10 mouse cellular contexts compared by ENCODE assay signal in the genomic region with DNA sequence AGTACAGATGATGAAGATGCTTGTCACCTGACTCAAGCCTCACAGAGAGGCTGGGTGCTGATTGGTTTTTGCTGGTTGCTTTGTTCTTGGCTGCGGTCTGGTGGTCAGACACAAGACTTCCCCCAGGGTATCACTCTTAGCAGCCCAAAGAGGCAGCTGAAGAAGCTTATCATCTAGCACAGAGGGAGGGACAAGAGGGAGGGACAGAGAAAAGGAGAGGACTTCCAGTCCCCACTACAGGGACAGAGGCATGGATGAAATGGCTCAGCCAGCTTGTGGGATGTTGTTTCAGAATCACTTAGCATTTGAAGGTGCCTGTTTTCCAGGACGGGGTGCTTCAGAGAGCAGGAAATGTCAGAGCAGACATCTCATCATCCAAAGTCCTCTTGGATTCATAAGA. TPM values are rescaled to one million over a fixed set of nuclear protein-coding genes. Genes with fewer than 3 reads are reported as not detected.
DNase-seq lines count a peak whose midpoint lies in the region; ATAC-seq and TF ChIP-seq lines count a peak whose summit lies in the region.
"Had no signal": no experiment of that assay in that cellular context is flagged by ENCODE, and none has a peak within 500 bp of the region (broad histone marks: within the 10 kb centered on the region; RNA-seq: fewer than 3 reads in every experiment).

No protein-coding gene starts in this region.

- WGBS in hindbrain, embryonic 14.5 days: 23% methylated on average over 2 of the region's 2 CpGs
- WGBS in hindbrain, embryonic 16.5 days: 42% methylated on average over 2 of the region's 2 CpGs
- WGBS in thymus, adult 2 months: 15% methylated on average over 2 of the region's 2 CpGs
- 27% methylated on average over 2 of the region's 2 CpGs for WGBS in heart, embryonic 16.5 days

- no peak for TF ChIP-seq CTCF in thymus, adult 2 months (IDR thresholded peaks at IDR 0.05; ENCODE audit: borderline replicate concordance, control insufficient read depth, extremely low read depth, insufficient read depth, low read length, poor library complexity)

- H3K9ac ChIP-seq in hindbrain, embryonic 14.5 days: no peak overlapping the region; the same call in 1 of the 2 replicates
- no peak overlapping the region for H3K9ac ChIP-seq in hindbrain, embryonic 16.5 days (ENCODE audit: low read depth, low read length)
- no peak overlapping the region; the same call in 1 of the 2 replicates for H3K9ac ChIP-seq in heart, embryonic 16.5 days (ENCODE audit: low read length)

- H3K36me3 ChIP-seq in hindbrain, embryonic 14.5 days (replicated peaks; ENCODE audit: control insufficient read depth, insufficient read depth): no peaks in the 10 kb centered on the region
- H3K36me3 ChIP-seq in hindbrain, embryonic 16.5 days (ENCODE audit: control insufficient read depth, insufficient read depth, low read length): no peaks in the 10 kb centered on the region
- H3K36me3 ChIP-seq in thymus, adult 2 months (ENCODE audit: control insufficient read depth, insufficient read depth, low read length): no peaks in the 10 kb centered on the region
- no peaks in the 10 kb centered on the region for H3K36me3 ChIP-seq in heart, embryonic 16.5 days (ENCODE audit: control insufficient read depth, insufficient read depth)

- no peak overlapping the region for H3K27ac ChIP-seq in hindbrain, embryonic 14.5 days
- H3K27ac ChIP-seq in hindbrain, embryonic 16.5 days (ENCODE audit: low read depth, low read length): no peak overlapping the region
- no peak overlapping the region for H3K27ac ChIP-seq in thymus, adult 2 months (ENCODE audit: control insufficient read depth, insufficient read depth, low read length)
- no peak overlapping the region; the same call in 1 of the 2 replicates for H3K27ac ChIP-seq in heart, embryonic 16.5 days (ENCODE audit: low read length)

- peaks cover 22% of the 10 kb centered on the region for H3K4me1 ChIP-seq in hindbrain, embryonic 14.5 days (replicated peaks; ENCODE audit: control insufficient read depth, insufficient read depth, low read length)
- peaks cover 20% of the 10 kb centered on the region for H3K4me1 ChIP-seq in hindbrain, embryonic 16.5 days (ENCODE audit: control insufficient read depth, insufficient read depth, low read depth, low read length)
- peaks cover 43% of the 10 kb centered on the region for H3K4me1 ChIP-seq in thymus, adult 2 months (replicated peaks; ENCODE audit: control insufficient read depth, insufficient read depth, low read length)
- H3K4me1 ChIP-seq in heart, embryonic 16.5 days (ENCODE audit: control insufficient read depth, insufficient read depth, low read length): peaks cover 40% of the 10 kb centered on the region

- no peaks in the 10 kb centered on the region for H3K9me3 ChIP-seq in hindbrain, embryonic 14.5 days (ENCODE audit: control insufficient read depth, low read length)
- no peaks in the 10 kb centered on the region for H3K9me3 ChIP-seq in hindbrain, embryonic 16.5 days (ENCODE audit: control insufficient read depth, low read length)
- no peaks in the 10 kb centered on the region for H3K9me3 ChIP-seq in heart, embryonic 16.5 days (replicated peaks; ENCODE audit: control insufficient read depth, low read length)

- no peaks in the 10 kb centered on the region for H3K27me3 ChIP-seq in hindbrain, embryonic 14.5 days (ENCODE audit: control insufficient read depth, insufficient read depth, low read length)
- no peaks in the 10 kb centered on the region; the same call in 1 of the 2 replicates for H3K27me3 ChIP-seq in hindbrain, embryonic 16.5 days (replicated peaks; ENCODE audit: control insufficient read depth, insufficient read depth, low read length)
- H3K27me3 ChIP-seq in thymus, adult 2 months (ENCODE audit: control insufficient read depth, insufficient read depth, low read length): no peaks in the 10 kb centered on the region
- H3K27me3 ChIP-seq in heart, embryonic 16.5 days (ENCODE audit: control insufficient read depth, insufficient read depth, low read length): peaks cover 10% of the 10 kb centered on the region

- no peak for DNase-seq in hindbrain, embryonic 14.5 days (ENCODE audit: low spot score)
- DNase-seq in thymus, adult 2 months: peak; percentile 23
- DNase-seq in thymus, adult 18-20 months: no peak
- DNase-seq in gastrocnemius, adult 8-10 months (ENCODE audit: low spot score in 2 of 2): no peak

- H3K4me2 ChIP-seq in hindbrain, embryonic 14.5 days (replicated peaks): 0 out of 2 replicates have a peak overlapping the region, but pooled peaks have one; percentile 27
- no peak overlapping the region; the same call in 1 of the 2 replicates for H3K4me2 ChIP-seq in hindbrain, embryonic 16.5 days (ENCODE audit: low read length)
- H3K4me2 ChIP-seq in heart, embryonic 16.5 days (ENCODE audit: low read depth, low read length): peak overlapping the region; percentile 10; the same call in 1 of the 2 replicates

- H3K4me3 ChIP-seq in hindbrain, embryonic 14.5 days (replicated peaks; ENCODE audit: low read length): no peak overlapping the region
- no peak overlapping the region for H3K4me3 ChIP-seq in hindbrain, embryonic 16.5 days (ENCODE audit: low read length)
- H3K4me3 ChIP-seq in thymus, adult 2 months (ENCODE audit: control insufficient read depth, insufficient read depth, low read length): no peak overlapping the region
- H3K4me3 ChIP-seq in heart, embryonic 16.5 days (ENCODE audit: low read length): no peak overlapping the region

- no peak for TF ChIP-seq POLR2A in thymus, adult 2 months (IDR thresholded peaks at IDR 0.05; ENCODE audit: control insufficient read depth, extremely low read depth, insufficient read depth, low read length, poor library complexity)

- no peak for ATAC-seq in hindbrain, embryonic 14.5 days (ENCODE audit: low FRiP score)
- ATAC-seq in hindbrain, embryonic 16.5 days: no peak
- no peak for ATAC-seq in heart, embryonic 16.5 days (replicated peaks; ENCODE audit: extremely low read depth, insufficient read depth, low FRiP score)
- ATAC-seq in megakaryocyte-erythroid progenitor cell, adult 5-6 weeks (replicated peaks; ENCODE audit: low FRiP score, low TSS enrichment, poor library complexity, severe bottlenecking): no peak

RNA-seq across cellular contexts. Expression of a gene that starts 0.9 kb away (rescaled TPM):
- 9.1 and 10.0 TPM in 2 replicates for polyA plus RNA-seq in hindbrain, embryonic 14.5 days (2014; fragmentation: Nextera tagmentation; extraction: Ambion mirVana)
- 9.6 and 11.8 TPM in 2 replicates for polyA plus RNA-seq in hindbrain, embryonic 16.5 days (2015; fragmentation: Nextera tagmentation; extraction: Ambion mirVana)
- 16.1 and 16.5 TPM in 2 replicates for polyA plus RNA-seq in thymus, adult 2 months (2012; rRNA removed)
- polyA plus RNA-seq in heart, embryonic 16.5 days (2015; fragmentation: Nextera tagmentation; extraction: Ambion mirVana): 12.4 and 14.8 TPM in 2 replicates
- total RNA-seq in gastrocnemius, adult 8-10 months (2022): 1 to 10 TPM in 3 of 4 experiments, under 1 TPM in 1; 0.99 to 2.2 (median 1.5) TPM
- total RNA-seq in megakaryocyte-erythroid progenitor cell, adult 5-6 weeks (2014; fragmentation: Nextera tagmentation): 1.2 TPM in 1 of 2 replicates, not detected in the other
- total RNA-seq in megakaryocyte-erythroid progenitor cell, adult 5-6 weeks (2017): not detected in 2 replicates

RNA-seq across cellular contexts. Expression of a gene that starts 6.3 kb away (rescaled TPM):
- 0.32 TPM in 1 of 2 replicates, not detected in the other for polyA plus RNA-seq in hindbrain, embryonic 14.5 days (2014; fragmentation: Nextera tagmentation; extraction: Ambion mirVana)
- 0.21 and 3.5 TPM in 2 replicates for polyA plus RNA-seq in hindbrain, embryonic 16.5 days (2015; fragmentation: Nextera tagmentation; extraction: Ambion mirVana)
- polyA plus RNA-seq in thymus, adult 2 months (2012; rRNA removed): 0.61 and 0.81 TPM in 2 replicates
- polyA plus RNA-seq in heart, embryonic 16.5 days (2015; fragmentation: Nextera tagmentation; extraction: Ambion mirVana): 0.84 and 1.1 TPM in 2 replicates
- under 1 TPM in 1 of 4 experiments, not detected in 3; 0.48 TPM for total RNA-seq in gastrocnemius, adult 8-10 months (2022)
- not detected in 2 replicates for total RNA-seq in megakaryocyte-erythroid progenitor cell, adult 5-6 weeks (2014; fragmentation: Nextera tagmentation)
- total RNA-seq in megakaryocyte-erythroid progenitor cell, adult 5-6 weeks (2017): not detected in 2 replicates
- total RNA-seq: adrenal gland, adult 18-20 months had no signal
- polyA plus RNA-seq: forebrain, embryonic 16.5 days; intestine, postnatal 0 days had no signal

RNA-seq across cellular contexts. Expression of a gene that starts 50.5 kb away (rescaled TPM):
- polyA plus RNA-seq in hindbrain, embryonic 14.5 days (2014; fragmentation: Nextera tagmentation; extraction: Ambion mirVana): 10.1 and 10.8 TPM in 2 replicates
- polyA plus RNA-seq in hindbrain, embryonic 16.5 days (2015; fragmentation: Nextera tagmentation; extraction: Ambion mirVana): 18.0 and 21.6 TPM in 2 replicates
- polyA plus RNA-seq in thymus, adult 2 months (2012; rRNA removed): 14.0 and 17.5 TPM in 2 replicates
- polyA plus RNA-seq in heart, embryonic 16.5 days (2015; fragmentation: Nextera tagmentation; extraction: Ambion mirVana): 0.64 and 0.65 TPM in 2 replicates
- total RNA-seq in gastrocnemius, adult 8-10 months (2022): under 1 TPM in 1 of 4 experiments, not detected in 3; 0.15 TPM
- total RNA-seq in megakaryocyte-erythroid progenitor cell, adult 5-6 weeks (2014; fragmentation: Nextera tagmentation): 0.62 TPM in 1 of 2 replicates, not detected in the other
- total RNA-seq in megakaryocyte-erythroid progenitor cell, adult 5-6 weeks (2017): 0.05 and 1.0 TPM in 2 replicates
